Mouse (Mus musculus): ENCODE data around the gene Bbip1.

- TF ChIP-seq MYOD1 (IDR thresholded peaks at IDR 0.05; ENCODE audit: control insufficient read depth, insufficient read length, low read depth) (no peak), CTCF (IDR thresholded peaks at IDR 0.05; ENCODE audit: control insufficient read depth, insufficient read depth, insufficient read length) (no peak), USF1 (IDR thresholded peaks at IDR 0.05; ENCODE audit: low read depth) (no peak)
These were observed 52.4 kb downstream of the Bbip1 start, which contains the start of gene Pdcd4 for GRCm38 (mm10) chr19:53892061-53892460.
